Mouse (Mus musculus): Measurements from ENCODE around the gene Tbpl1.

DNA sequence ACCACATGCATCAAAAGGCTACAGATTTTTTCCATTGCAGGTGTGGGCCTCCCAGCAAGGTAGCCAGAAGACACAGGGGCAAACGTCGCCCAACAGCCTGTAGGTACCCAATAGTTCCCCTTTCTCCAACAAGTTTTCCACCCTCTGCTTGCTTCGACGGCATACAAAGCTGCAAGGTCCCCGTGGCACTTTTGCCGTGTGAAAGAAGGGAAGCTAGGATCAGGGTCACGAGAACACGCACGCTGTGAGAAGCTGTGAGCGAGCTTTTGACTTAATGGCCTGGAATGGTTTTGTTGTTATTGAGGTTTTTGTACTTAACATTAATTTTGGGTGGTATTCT lies 72.4 kb downstream of the Tbpl1 start:
- TF ChIP-seq CTCF (IDR thresholded peaks at IDR 0.05; ENCODE audit: control insufficient read depth, insufficient read depth, insufficient replicate concordance, low read depth, low read length): no peak
- TF ChIP-seq POLR2A (IDR thresholded peaks at IDR 0.05; ENCODE audit: control insufficient read depth, low read depth, low read length): no peak

Measured in testis, adult 2 months (tissue).